Mouse (Mus musculus) intestine, embryonic 15.5 days (tissue): Measurements from ENCODE around the gene B3galt4. TPM values are rescaled to one million over a fixed set of nuclear protein-coding genes. Genes with fewer than 3 reads are reported as not detected.

ENCODE experiments used
- ATAC-seq: fragments of 200-750 bp; cut with Nextera tagmentation; 2 replicates; pipeline ENCODE4 v1.8.0; 2017; ENCODE audit warnings: moderate TSS enrichment, moderate library complexity
- H3K27ac ChIP-seq: fragments of 300-500 bp; sonication (generic); 2 replicates; pipeline ENCODE4 v1.5.1; 2015; ENCODE audit warnings: mild to moderate bottlenecking, inconsistent platforms
- H3K27me3 ChIP-seq: fragments of 300-500 bp; sonication (generic); replicated peaks from 2 replicates; pipeline ENCODE4 v1.6.1; 2015; ENCODE audit warnings: inconsistent platforms
- H3K36me3 ChIP-seq: fragments of 300-500 bp; sonication (generic); 2 replicates; pipeline ENCODE4 v1.6.1; 2015; ENCODE audit warnings: inconsistent platforms
- H3K4me1 ChIP-seq: fragments of 300-500 bp; sonication (generic); replicated peaks from 2 replicates; pipeline ENCODE4 v1.6.1; 2015; ENCODE audit warnings: inconsistent platforms
- H3K4me2 ChIP-seq: fragments of 300-500 bp; sonication (generic); replicated peaks from 2 replicates; pipeline ENCODE4 v1.6.1; 2015; ENCODE audit warnings: mild to moderate bottlenecking, inconsistent platforms
- H3K4me3 ChIP-seq: fragments of 300-500 bp; sonication (generic); replicated peaks from 2 replicates; pipeline ENCODE4 v1.5.1; 2015; ENCODE audit warnings: inconsistent platforms
- H3K9ac ChIP-seq: fragments of 300-500 bp; sonication (generic); 2 replicates; pipeline ENCODE4 v1.6.1; 2015; ENCODE audit warnings: inconsistent platforms
- H3K9me3 ChIP-seq: fragments of 300-500 bp; sonication (generic); 2 replicates; pipeline ENCODE4 v1.6.1; 2016; ENCODE audit warnings: inconsistent platforms
- WGBS: fragments of 180-500 bp; shearing (Covaris S2); methylation state at CpG from one replicate; pipeline ENCODE4 v1.1.7; 2015; 5-methylcytosine and 5-hydroxymethylcytosine counted together
- polyA plus RNA-seq: library from polyadenylated mRNA; unstranded; fragments of >200 nt; fragmentation: Nextera tagmentation; extraction: Ambion mirVana; gene quantifications from 2 replicates; pipeline ENCODE4 v1.2.1, GENCODE M21; 2015

B3galt4 gene
- polyA plus RNA-seq, 1 experiment from 2014 or later: 9.8 TPM

DNA sequence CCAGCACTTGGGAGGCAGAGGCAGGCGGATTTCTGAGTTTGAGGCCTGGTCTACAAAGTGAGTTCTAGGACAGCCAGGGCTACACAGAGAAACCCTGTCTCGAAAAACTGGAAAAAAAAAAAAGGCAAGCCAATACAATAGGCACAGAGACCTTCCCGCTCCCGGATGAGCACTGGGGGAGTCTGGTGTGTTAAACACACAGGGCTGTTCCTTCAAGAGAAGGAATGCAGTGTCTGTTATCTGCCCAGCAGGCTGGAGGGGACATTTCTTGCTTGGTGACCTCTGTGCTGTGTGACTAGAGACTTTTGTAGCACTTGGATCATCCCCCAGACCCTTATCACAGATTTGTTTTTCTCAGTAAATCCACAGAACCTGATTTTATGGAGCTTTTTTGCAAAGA is 49.6 kb downstream of the B3galt4 start:
- no peak overlapping the region for H3K27ac ChIP-seq
- H3K4me1 ChIP-seq: no peaks in the 10 kb centered on the region
- H3K9ac ChIP-seq: no peak overlapping the region
- H3K27me3 ChIP-seq: no peaks in the 10 kb centered on the region
- no peak for ATAC-seq
- WGBS: 55% methylated on average over 4 of the region's 4 CpGs
- H3K36me3 ChIP-seq: no peaks in the 10 kb centered on the region
- no peak overlapping the region for H3K4me3 ChIP-seq
- no peak overlapping the region for H3K4me2 ChIP-seq
- no peaks in the 10 kb centered on the region for H3K9me3 ChIP-seq

DNA sequence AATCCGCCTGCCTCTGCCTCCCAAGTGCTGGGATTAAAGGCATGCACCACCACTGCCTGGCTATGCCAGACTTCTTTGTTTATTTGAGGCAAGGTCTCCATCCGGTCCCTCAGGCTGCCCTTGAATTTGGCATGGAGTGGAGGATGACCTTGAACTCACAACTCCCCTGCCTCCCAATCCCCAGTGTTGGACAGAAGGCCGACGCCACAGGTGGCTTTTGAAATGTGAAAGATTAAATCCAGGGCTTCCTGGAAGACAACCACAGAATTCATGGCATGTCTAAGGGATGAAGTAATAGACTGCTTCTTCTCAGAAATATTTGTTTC is 50.3 kb downstream of the B3galt4 start:
- Histone ChIP-seq H3K27me3 (no peaks in the 10 kb centered on the region), H3K4me1 (no peaks in the 10 kb centered on the region), H3K4me2 (no peak overlapping the region), H3K36me3 (no peaks in the 10 kb centered on the region), H3K9ac (no peak overlapping the region), H3K27ac (no peak overlapping the region), H3K4me3 (no peak overlapping the region), H3K9me3 (no peaks in the 10 kb centered on the region)
- WGBS: 70% methylated on average over 4 of the region's 4 CpGs
- ATAC-seq: no peak

DNA sequence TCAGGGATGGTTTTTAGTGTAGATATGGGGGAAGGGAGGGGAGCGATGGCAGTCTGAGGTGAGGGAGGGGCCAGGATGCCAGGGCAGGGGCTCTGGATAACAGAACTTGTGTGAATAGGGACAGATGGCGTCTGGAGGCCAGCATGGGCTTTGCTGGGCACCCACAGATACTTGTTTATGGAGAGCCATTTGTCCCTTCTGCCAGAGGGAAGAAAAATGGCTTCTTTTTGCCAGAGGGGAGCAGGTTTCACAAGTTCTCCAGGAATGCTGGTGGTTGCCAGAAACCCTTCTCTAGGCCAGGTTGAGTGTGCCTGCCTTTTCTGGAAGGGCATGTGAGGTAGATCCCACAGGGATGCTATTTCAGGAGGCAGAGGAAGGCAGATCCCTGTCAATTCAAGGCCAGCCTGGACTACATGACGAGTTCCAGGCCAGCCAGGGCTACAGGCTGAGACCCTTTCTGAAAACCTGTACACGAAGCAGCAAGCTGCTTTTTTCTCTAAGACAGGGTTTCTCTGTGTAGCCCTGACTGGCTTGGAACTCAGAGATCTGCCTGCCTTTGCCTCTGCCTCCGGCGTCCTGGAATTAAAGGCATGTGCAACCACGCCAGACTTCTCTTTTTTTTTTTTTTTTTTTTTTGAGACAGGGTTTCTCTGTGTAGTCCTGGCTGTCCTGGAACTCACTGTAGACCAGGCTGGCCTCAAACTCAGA is 50.9 kb downstream of the B3galt4 start:
- H3K9me3 ChIP-seq: no peaks in the 10 kb centered on the region
- H3K27ac ChIP-seq: no peak overlapping the region
- no peak overlapping the region for H3K4me2 ChIP-seq
- no peaks in the 10 kb centered on the region for H3K27me3 ChIP-seq
- WGBS: 47% methylated on average over 7 of the region's 7 CpGs
- H3K9ac ChIP-seq: no peak overlapping the region
- H3K36me3 ChIP-seq: no peaks in the 10 kb centered on the region
- ATAC-seq: peak; percentile 26; the same call in 1 of the 2 replicates
- H3K4me3 ChIP-seq: no peak overlapping the region
- H3K4me1 ChIP-seq: no peaks in the 10 kb centered on the region

Other genes with a start within 250 kb of the B3galt4 start
- 49.4 and 52.7 TPM in 2 replicates for gene March2, start 232.8 kb downstream of the B3galt4 start, polyA plus RNA-seq
- 206 and 218 TPM in 2 replicates for gene Rab11b, start 191.0 kb downstream of the B3galt4 start, polyA plus RNA-seq
- gene Angptl4, start 169.7 kb downstream of the B3galt4 start, polyA plus RNA-seq: 20.7 and 23.4 TPM in 2 replicates
- gene Kank3, start 141.0 kb downstream of the B3galt4 start, polyA plus RNA-seq: 23.0 and 30.5 TPM in 2 replicates
- 1,025 and 1,054 TPM in 2 replicates for gene Rps28, start 126.9 kb downstream of the B3galt4 start, polyA plus RNA-seq
- 492 and 540 TPM in 2 replicates for gene Ndufa7, start 126.9 kb downstream of the B3galt4 start, polyA plus RNA-seq
- gene Cd320, start 108.4 kb downstream of the B3galt4 start, polyA plus RNA-seq: 53.3 and 61.3 TPM in 2 replicates
- gene Gm7029, start 77.7 kb downstream of the B3galt4 start, polyA plus RNA-seq: not detected in 2 replicates
- gene Kifc1, start 60.8 kb downstream of the B3galt4 start, polyA plus RNA-seq: 5.7 and 7.1 TPM in 2 replicates
- 0.18 and 0.21 TPM in 2 replicates for gene Platr17, start 46.4 kb downstream of the B3galt4 start, polyA plus RNA-seq
- 37.5 and 39.1 TPM in 2 replicates for gene Daxx, start 42.1 kb downstream of the B3galt4 start, polyA plus RNA-seq
- gene Tapbp, start 35.6 kb downstream of the B3galt4 start, polyA plus RNA-seq: 35.6 and 39.3 TPM in 2 replicates
- 14.4 and 16.2 TPM in 2 replicates for gene Zbtb22, start 35.6 kb downstream of the B3galt4 start, polyA plus RNA-seq
- gene Rgl2, start 21.9 kb downstream of the B3galt4 start, polyA plus RNA-seq: 29.2 and 32.9 TPM in 2 replicates
- gene Pfdn6, start 11.1 kb downstream of the B3galt4 start, polyA plus RNA-seq: 153 and 159 TPM in 2 replicates
- 37.1 and 38.5 TPM in 2 replicates for gene Wdr46, start 10.8 kb downstream of the B3galt4 start, polyA plus RNA-seq
- gene Vps52, start 4.3 kb upstream of the B3galt4 start, polyA plus RNA-seq: 44.0 and 47.4 TPM in 2 replicates
- gene Rps18, start 4.5 kb upstream of the B3galt4 start, polyA plus RNA-seq: 1,812 and 1,948 TPM in 2 replicates
- 190 and 264 TPM in 2 replicates for gene H2-K1, start 48.9 kb upstream of the B3galt4 start, polyA plus RNA-seq
- gene Ring1, start 73.2 kb upstream of the B3galt4 start, polyA plus RNA-seq: 16.8 and 18.2 TPM in 2 replicates
- 51.5 and 60.9 TPM in 2 replicates for gene H2-Ke6, start 76.6 kb upstream of the B3galt4 start, polyA plus RNA-seq
- 151 and 172 TPM in 2 replicates for gene Slc39a7, start 80.2 kb upstream of the B3galt4 start, polyA plus RNA-seq
- gene Rxrb, start 80.3 kb upstream of the B3galt4 start, polyA plus RNA-seq: 41.8 and 45.0 TPM in 2 replicates
- gene Col11a2, start 87.9 kb upstream of the B3galt4 start, polyA plus RNA-seq: 0.90 and 1.0 TPM in 2 replicates
- 0.66 and 0.85 TPM in 2 replicates for gene H2-Oa, start 140.9 kb upstream of the B3galt4 start, polyA plus RNA-seq
- gene H2-DMa, start 168.1 kb upstream of the B3galt4 start, polyA plus RNA-seq: 11.3 and 13.4 TPM in 2 replicates
- gene Brd2, start 171.1 kb upstream of the B3galt4 start, polyA plus RNA-seq: 88.2 and 90.7 TPM in 2 replicates
- gene H2-DMb2, start 191.8 kb upstream of the B3galt4 start, polyA plus RNA-seq: 0.68 and 0.83 TPM in 2 replicates
- 3.2 TPM in 2 replicates for gene H2-DMb1, start 201.6 kb upstream of the B3galt4 start, polyA plus RNA-seq
- gene Tap1, start 236.1 kb upstream of the B3galt4 start, polyA plus RNA-seq: 6.2 and 6.9 TPM in 2 replicates
- gene Psmb9, start 236.3 kb upstream of the B3galt4 start, polyA plus RNA-seq: 9.3 and 9.4 TPM in 2 replicates
- gene Psmb8, start 246.2 kb upstream of the B3galt4 start, polyA plus RNA-seq: 15.5 and 16.9 TPM in 2 replicates